ENCODE assay signal across 8 mouse cellular contexts in genomic region chr6:54817266-54817767, GRCm38 (mm10). TPM values are rescaled to one million over a fixed set of nuclear protein-coding genes. Genes with fewer than 3 reads are reported as not detected.
DNase-seq lines count a peak whose midpoint lies in the region; ATAC-seq and TF ChIP-seq lines count a peak whose summit lies in the region.

No protein-coding gene starts in this region.

- H3K9me3 ChIP-seq in hindbrain, embryonic 11.5 days (ENCODE audit: control insufficient read depth, low read length), result no peaks in the 10 kb centered on the region

- under 1% methylated on average over 32 of the region's 39 CpGs for WGBS in hindbrain, embryonic 11.5 days

- peak overlapping the region; percentile 73 for H3K9ac ChIP-seq in hindbrain, embryonic 11.5 days (ENCODE audit: low read depth, low read length)

- H3K4me1 ChIP-seq in hindbrain, embryonic 11.5 days (replicated peaks; ENCODE audit: control insufficient read depth, insufficient read depth, low read length), result no peaks in the 10 kb centered on the region

- peak; percentile 3; the same call in 1 of the 2 replicates for TF ChIP-seq CTCF in left cerebral cortex, adult 2 months (IDR thresholded peaks at IDR 0.05)

- H3K27ac ChIP-seq in hindbrain, embryonic 11.5 days (ENCODE audit: low read depth, low read length), result peak overlapping the region; percentile 98
- peak overlapping the region; percentile 56 for H3K27ac ChIP-seq in left cerebral cortex, adult 2 months

- intact Hi-C loops in left cerebral cortex, adult 2 months (cut with DNase I), result loop anchor here (2.0 to 5.0 kb wide), 6 partner anchors 110 to 350 kb away; partner anchors contain the start of genes Gars and Ggct

- no peaks in the 10 kb centered on the region for H3K27me3 ChIP-seq in hindbrain, embryonic 11.5 days (ENCODE audit: control insufficient read depth, insufficient read depth, low read length)

- peak overlapping the region; percentile 55 for H3K4me2 ChIP-seq in hindbrain, embryonic 11.5 days (replicated peaks; ENCODE audit: low read depth, low read length)

- peak; percentile 34 for ATAC-seq in hindbrain, embryonic 11.5 days (ENCODE audit: low FRiP score)
- ATAC-seq in megakaryocyte, adult 5-6 weeks (ENCODE audit: poor library complexity, severe bottlenecking), result peak; percentile 60

- peak; percentile 80 for DNase-seq in R1 (ENCODE audit: low read depth, low spot score)
- DNase-seq in cerebellum, adult 8-10 months, result peak; percentile 42
- DNase-seq in forelimb bud, embryonic 11.5 days (ENCODE audit: low read depth, low spot score), result peak; percentile 73
- peak; percentile 73 for DNase-seq in hindbrain, embryonic 11.5 days (ENCODE audit: low spot score)
- DNase-seq in left cerebral cortex, adult 2 months (ENCODE audit: extremely low spot score in 1 of 2, low spot score in 2 of 2), result peak; percentile 22 to 40
- peak; percentile 43 for DNase-seq in right cerebral cortex, adult 18-20 months
- DNase-seq in urinary bladder, postnatal 25 days (ENCODE audit: low spot score), result peak; percentile 37

- peak overlapping the region; percentile 70 for H3K4me3 ChIP-seq in hindbrain, embryonic 11.5 days (ENCODE audit: low read depth, low read length)
- peak overlapping the region; percentile 79 for H3K4me3 ChIP-seq in left cerebral cortex, adult 2 months

- H3K36me3 ChIP-seq in hindbrain, embryonic 11.5 days (ENCODE audit: control insufficient read depth, insufficient read depth, low read length), result no peaks in the 10 kb centered on the region

RNA-seq across cellular contexts. Expression of gene Znrf2, which starts 0.6 kb away (rescaled TPM):
- polyA plus RNA-seq in hindbrain, embryonic 11.5 days (2014; fragmentation: Nextera tagmentation; extraction: Ambion mirVana), result 3.2 and 3.6 TPM in 2 replicates
- total RNA-seq in left cerebral cortex, adult 2 months (2021), result 10 to 100 TPM; 13.7 to 14.1 TPM
- 78.0 and 83.0 TPM in 2 replicates for total RNA-seq in megakaryocyte, adult 5-6 weeks (2015)
- 76.2 and 77.6 TPM in 2 replicates for total RNA-seq in megakaryocyte, adult 5-6 weeks (2017)

Comparison
In these comparisons a context has a peak if more than half of its experiments do, and no peak if none do; other contexts are left out.
1. Peak in every context shown above with its lines: DNase-seq, ATAC-seq, H3K4me3 ChIP-seq and H3K27ac ChIP-seq.
2. RNA of gene Znrf2, which starts 0.6 kb away (total RNA-seq): 76.2 to 83.0 TPM in megakaryocyte, adult 5-6 weeks; 13.7 to 14.1 TPM in left cerebral cortex, adult 2 months; every median in the first group is over 4 times any median in the second.